Mouse (Mus musculus): ENCODE measurements around the gene Rorb. TPM values are rescaled to one million over a fixed set of nuclear protein-coding genes. Genes with fewer than 3 reads are reported as not detected.

Rorb gene
- polyA plus RNA-seq, 1 experiment: 4.9 TPM

DNA sequence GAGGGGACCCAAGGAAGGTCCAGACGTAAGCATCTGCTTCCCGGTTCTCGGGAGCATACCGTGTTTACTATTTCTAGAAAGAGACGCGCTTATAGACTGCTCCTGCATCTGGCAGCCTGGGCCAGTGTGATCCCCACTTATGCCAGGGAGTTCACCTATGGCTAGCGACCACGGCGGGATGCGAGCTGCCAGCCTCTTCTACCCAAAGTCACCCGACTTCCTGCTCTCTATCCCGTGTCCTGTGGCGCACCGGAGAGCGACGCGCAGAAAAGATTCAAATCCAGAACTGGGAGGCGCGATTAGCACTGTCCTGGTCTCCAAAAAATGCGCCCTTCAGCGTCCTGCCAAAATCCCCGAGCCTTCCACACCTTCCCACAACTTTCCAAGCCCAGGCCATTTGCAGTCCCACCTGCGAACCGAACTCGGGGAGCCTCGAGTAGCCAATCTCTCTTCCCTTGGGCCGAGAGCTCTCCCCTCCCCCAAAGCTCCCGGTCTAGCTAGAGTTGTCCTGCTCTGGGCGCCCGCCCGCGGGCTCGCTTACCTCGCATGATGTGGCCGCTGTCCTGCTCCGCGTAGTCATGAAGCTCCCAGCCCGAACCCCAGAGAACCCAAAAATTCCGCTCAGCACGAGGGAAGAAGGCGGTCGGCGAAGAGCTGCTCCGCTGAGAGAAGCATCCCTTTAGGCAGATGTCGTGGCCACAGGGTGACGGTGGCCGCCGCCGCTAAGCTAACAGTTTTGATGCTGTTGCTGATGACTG, 806 bp downstream of the Rorb start:
- 1% methylated on average over 49 of the region's 49 CpGs for WGBS
- no peak for TF ChIP-seq CTCF (IDR thresholded peaks at IDR 0.05; ENCODE audit: borderline replicate concordance, insufficient read depth, low read depth, low read length)
- TF ChIP-seq POLR2A (IDR thresholded peaks at IDR 0.05; ENCODE audit: borderline replicate concordance, insufficient read depth, low read length): no peak
- H3K27ac ChIP-seq (ENCODE audit: insufficient read depth, low read length): no peak overlapping the region
- no peaks in the 10 kb centered on the region for H3K27me3 ChIP-seq (ENCODE audit: control insufficient read depth, insufficient read depth, low read length)
- H3K4me1 ChIP-seq (ENCODE audit: control insufficient read depth, insufficient read depth, low read length): no peaks in the 10 kb centered on the region
- peak overlapping the region; percentile 63 for H3K4me3 ChIP-seq (replicated peaks; ENCODE audit: insufficient read depth, low read depth, low read length)
- DNase-seq: peak; percentile 30 to 37

GRCm38 (mm10) chr19:19108596-19109381, 2.2 kb downstream of the Rorb start:
- 75% methylated on average over 13 of the region's 13 CpGs for WGBS
- TF ChIP-seq CTCF (IDR thresholded peaks at IDR 0.05; ENCODE audit: borderline replicate concordance, insufficient read depth, low read depth, low read length): no peak
- TF ChIP-seq POLR2A (IDR thresholded peaks at IDR 0.05; ENCODE audit: borderline replicate concordance, insufficient read depth, low read length): no peak
- peak overlapping the region; percentile 18 for H3K4me3 ChIP-seq (replicated peaks; ENCODE audit: insufficient read depth, low read depth, low read length)
- H3K27ac ChIP-seq (ENCODE audit: insufficient read depth, low read length): no peak overlapping the region
- no peaks in the 10 kb centered on the region for H3K4me1 ChIP-seq (ENCODE audit: control insufficient read depth, insufficient read depth, low read length)
- DNase-seq: no peak
- H3K27me3 ChIP-seq (ENCODE audit: control insufficient read depth, insufficient read depth, low read length): no peaks in the 10 kb centered on the region

GRCm38 (mm10) chr19:19104581-19104980, 6.4 kb downstream of the Rorb start:
- 92% methylated on average over 2 of the region's 2 CpGs for WGBS
- Histone ChIP-seq H3K27me3 (ENCODE audit: control insufficient read depth, insufficient read depth, low read length) (no peaks in the 10 kb centered on the region), H3K4me3 (replicated peaks; ENCODE audit: insufficient read depth, low read depth, low read length) (no peak overlapping the region), H3K4me1 (ENCODE audit: control insufficient read depth, insufficient read depth, low read length) (no peaks in the 10 kb centered on the region), H3K27ac (ENCODE audit: insufficient read depth, low read length) (no peak overlapping the region)
- TF ChIP-seq CTCF (IDR thresholded peaks at IDR 0.05; ENCODE audit: borderline replicate concordance, insufficient read depth, low read depth, low read length): no peak
- TF ChIP-seq POLR2A (IDR thresholded peaks at IDR 0.05; ENCODE audit: borderline replicate concordance, insufficient read depth, low read length): no peak
- no peak for DNase-seq

DNA sequence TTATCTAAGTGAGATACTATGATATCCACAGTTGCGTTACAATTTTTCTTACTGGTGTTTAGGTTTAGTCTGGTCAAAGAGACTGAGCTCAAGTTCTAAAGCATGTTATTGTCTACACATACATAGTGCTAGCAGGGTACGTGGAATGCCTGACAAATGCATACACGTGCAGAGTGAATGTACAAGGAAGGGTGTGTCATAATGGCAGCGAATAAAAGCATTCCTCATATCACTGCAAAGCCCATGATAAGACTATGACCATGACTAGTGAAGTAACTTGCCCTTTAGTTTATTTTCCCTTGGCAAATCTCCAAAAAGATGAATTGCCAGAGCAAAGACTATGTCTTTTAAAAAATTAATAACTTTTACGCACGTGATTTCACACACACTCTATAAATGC, 13.8 kb downstream of the Rorb start:
- Histone ChIP-seq H3K27me3 (ENCODE audit: control insufficient read depth, insufficient read depth, low read length) (no peaks in the 10 kb centered on the region), H3K4me3 (replicated peaks; ENCODE audit: insufficient read depth, low read depth, low read length) (no peak overlapping the region), H3K4me1 (ENCODE audit: control insufficient read depth, insufficient read depth, low read length) (no peaks in the 10 kb centered on the region), H3K27ac (ENCODE audit: insufficient read depth, low read length) (no peak overlapping the region)
- DNase-seq: no peak
- TF ChIP-seq CTCF (IDR thresholded peaks at IDR 0.05; ENCODE audit: borderline replicate concordance, insufficient read depth, low read depth, low read length) (no peak), POLR2A (IDR thresholded peaks at IDR 0.05; ENCODE audit: borderline replicate concordance, insufficient read depth, low read length) (no peak)
- WGBS: 91% methylated on average over 6 of the region's 6 CpGs

GRCm38 (mm10) chr19:19089427-19089826, 21.6 kb downstream of the Rorb start:
- no peak for DNase-seq
- TF ChIP-seq POLR2A (IDR thresholded peaks at IDR 0.05; ENCODE audit: borderline replicate concordance, insufficient read depth, low read length): no peak
- TF ChIP-seq CTCF (IDR thresholded peaks at IDR 0.05; ENCODE audit: borderline replicate concordance, insufficient read depth, low read depth, low read length): no peak
- Histone ChIP-seq H3K4me3 (replicated peaks; ENCODE audit: insufficient read depth, low read depth, low read length) (no peak overlapping the region), H3K27ac (ENCODE audit: insufficient read depth, low read length) (no peak overlapping the region), H3K4me1 (ENCODE audit: control insufficient read depth, insufficient read depth, low read length) (no peaks in the 10 kb centered on the region), H3K27me3 (ENCODE audit: control insufficient read depth, insufficient read depth, low read length) (no peaks in the 10 kb centered on the region)
- WGBS: 86% methylated on average over 7 of the region's 7 CpGs

DNA sequence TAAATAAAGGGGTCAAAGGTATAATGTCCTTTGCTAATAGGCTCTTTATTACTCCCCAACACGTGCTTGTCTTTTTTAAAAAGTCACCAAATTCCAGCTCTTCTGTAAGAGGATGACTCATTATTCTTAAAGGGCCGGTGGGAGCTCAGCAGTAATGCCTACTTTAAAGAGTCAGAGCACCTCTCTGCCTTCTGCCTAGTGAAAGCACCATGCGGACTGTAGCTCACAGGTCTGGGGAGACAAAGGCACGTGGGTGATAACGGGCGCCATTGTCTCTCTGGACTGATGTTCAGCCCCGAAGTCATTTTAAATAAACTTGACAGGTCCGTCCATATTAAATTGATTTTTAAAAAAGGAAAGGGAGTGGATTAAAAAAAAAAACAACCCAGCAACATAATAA, 33.1 kb downstream of the Rorb start:
- Histone ChIP-seq H3K27ac (ENCODE audit: insufficient read depth, low read length) (no peak overlapping the region), H3K4me1 (ENCODE audit: control insufficient read depth, insufficient read depth, low read length) (no peaks in the 10 kb centered on the region), H3K4me3 (replicated peaks; ENCODE audit: insufficient read depth, low read depth, low read length) (no peak overlapping the region), H3K27me3 (ENCODE audit: control insufficient read depth, insufficient read depth, low read length) (no peaks in the 10 kb centered on the region)
- TF ChIP-seq CTCF (IDR thresholded peaks at IDR 0.05; ENCODE audit: borderline replicate concordance, insufficient read depth, low read depth, low read length) (no peak), POLR2A (IDR thresholded peaks at IDR 0.05; ENCODE audit: borderline replicate concordance, insufficient read depth, low read length) (no peak)
- DNase-seq: no peak
- 73% methylated on average over 8 of the region's 8 CpGs for WGBS

GRCm38 (mm10) chr19:19074756-19075155, 36.2 kb downstream of the Rorb start:
- no peak for DNase-seq
- Histone ChIP-seq H3K4me3 (replicated peaks; ENCODE audit: insufficient read depth, low read depth, low read length) (no peak overlapping the region), H3K27ac (ENCODE audit: insufficient read depth, low read length) (no peak overlapping the region), H3K27me3 (ENCODE audit: control insufficient read depth, insufficient read depth, low read length) (no peaks in the 10 kb centered on the region), H3K4me1 (ENCODE audit: control insufficient read depth, insufficient read depth, low read length) (no peaks in the 10 kb centered on the region)
- WGBS: 75% methylated on average over 6 of the region's 6 CpGs
- no peak for TF ChIP-seq POLR2A (IDR thresholded peaks at IDR 0.05; ENCODE audit: borderline replicate concordance, insufficient read depth, low read length)
- TF ChIP-seq CTCF (IDR thresholded peaks at IDR 0.05; ENCODE audit: borderline replicate concordance, insufficient read depth, low read depth, low read length): no peak
